In genomic region chr3:121578706-121579105, GRCm38 (mm10) we compare ENCODE assay signal across 28 mouse cellular contexts. TPM values are rescaled to one million over a fixed set of nuclear protein-coding genes. Genes with fewer than 3 reads are reported as not detected.
"Had no signal": no experiment of that assay in that cellular context is flagged by ENCODE, and none has a peak within 500 bp of the region (broad histone marks: within the 10 kb centered on the region; RNA-seq: fewer than 3 reads in every experiment).

No protein-coding gene starts in this region.

- H3K4me3 ChIP-seq: gastrocnemius, adult 2 months; heart, embryonic 10.5 days; heart, embryonic 12.5 days; hindbrain, embryonic 10.5 days; hindbrain, embryonic 12.5 days; intestine, embryonic 15.5 days; layer of hippocampus, adult 2 months; limb, embryonic 10.5 days; limb, embryonic 12.5 days; liver, embryonic 13.5 days had no signal

- H3K9ac ChIP-seq: heart, embryonic 12.5 days; hindbrain, embryonic 12.5 days; hindbrain, embryonic 14.5 days; intestine, embryonic 15.5 days; limb, embryonic 12.5 days; liver, embryonic 13.5 days had no signal

- H3K27ac ChIP-seq: gastrocnemius, adult 2 months; heart, embryonic 10.5 days; hindbrain, embryonic 10.5 days; hindbrain, embryonic 12.5 days; hindbrain, embryonic 14.5 days; intestine, embryonic 15.5 days; layer of hippocampus, adult 2 months; limb, embryonic 10.5 days; limb, embryonic 12.5 days; liver, embryonic 13.5 days had no signal

- H3K9me3 ChIP-seq: heart, embryonic 10.5 days; heart, embryonic 12.5 days; hindbrain, embryonic 10.5 days; hindbrain, embryonic 12.5 days; intestine, embryonic 15.5 days; limb, embryonic 10.5 days; limb, embryonic 12.5 days; liver, embryonic 13.5 days had no signal

- H3K27me3 ChIP-seq: heart, embryonic 12.5 days; hindbrain, embryonic 12.5 days; intestine, embryonic 15.5 days; limb, embryonic 12.5 days; liver, embryonic 13.5 days had no signal

- H3K36me3 ChIP-seq: heart, embryonic 10.5 days; heart, embryonic 12.5 days; hindbrain, embryonic 10.5 days; hindbrain, embryonic 12.5 days; intestine, embryonic 15.5 days; limb, embryonic 10.5 days; limb, embryonic 12.5 days; liver, embryonic 13.5 days had no signal

- DNase-seq: gastrocnemius, adult 2 months; gastrocnemius, postnatal 10 days; gastrocnemius, postnatal 25 days; heart, adult 18-20 months; heart, postnatal 10 days; heart, postnatal 4 days; kidney, adult 18-20 months; kidney, adult 8-10 months; kidney, postnatal 10 days; kidney, postnatal 25 days; kidney, postnatal 4 days; liver; liver, embryonic 13.5 days had no signal

RNA-seq across cellular contexts. Expression of gene Slc44a3, which starts 46.5 kb away (rescaled TPM):
- total RNA-seq: gastrocnemius, adult 2 months; granulocyte monocyte progenitor cell, adult 5-6 weeks; heart, postnatal 25 days; layer of hippocampus, adult 2 months; layer of hippocampus, postnatal 25 days; left cerebral cortex, adult 18-20 months; left cerebral cortex, postnatal 36 days had no signal
- polyA plus RNA-seq: inflammation-experienced regulatory T-cells, adult 6 months had no signal
